In the genomic region with DNA sequence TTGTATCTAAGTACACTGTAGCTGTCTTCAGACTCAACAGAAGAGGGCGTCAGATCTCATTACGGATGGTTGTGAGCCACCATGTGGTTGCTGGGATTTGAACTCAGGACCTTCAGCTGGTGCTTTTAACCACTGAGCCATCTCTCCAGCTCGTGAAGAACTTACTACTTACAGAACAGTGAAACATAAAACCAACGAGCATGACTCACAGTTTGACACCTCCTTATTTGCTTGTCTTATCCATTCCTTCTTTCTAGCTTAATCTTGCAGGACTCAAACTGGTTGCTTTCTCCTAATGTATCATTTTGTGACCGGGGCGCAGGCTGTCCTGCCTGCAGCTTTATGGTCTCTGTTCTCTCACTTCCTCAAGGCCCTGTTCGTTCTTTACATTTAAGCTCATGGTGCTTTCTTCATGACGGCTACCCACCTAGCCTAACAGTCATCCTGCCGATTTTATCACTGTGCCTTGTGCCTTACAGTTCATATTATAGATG, we compare ENCODE assay signal across 1 mouse cellular context.
A peak's percentile ranks its signal among the peaks of the same experiment; 100 is the strongest.
TF ChIP-seq lines count a peak whose summit lies in the region.

No protein-coding gene starts in this region.

TF ChIP-seq in CH12.LX, 34 proteins besides CTCF, POLR2A, EP300 and RAD21 (continued from another document):
- TF ChIP-seq SMC3 (IDR thresholded peaks at IDR 0.05; ENCODE audit: low read depth, low read length), result peak; percentile 8; the same call in 1 of the 2 replicates
- TF ChIP-seq IRF4 (IDR thresholded peaks at IDR 0.05; ENCODE audit: low read depth, low read length), result no peak
- no peak for TF ChIP-seq ZKSCAN1 (IDR thresholded peaks at IDR 0.05; ENCODE audit: borderline replicate concordance, low read depth, low read length)
- TF ChIP-seq ELF1 (IDR thresholded peaks at IDR 0.05; ENCODE audit: low read depth, low read length), result no peak
- no peak for TF ChIP-seq MAZ (IDR thresholded peaks at IDR 0.05; ENCODE audit: low read depth, low read length)
- no peak for TF ChIP-seq GABPA (IDR thresholded peaks at IDR 0.05; ENCODE audit: insufficient replicate concordance, low read depth, low read length)
- TF ChIP-seq CHD1 (IDR thresholded peaks at IDR 0.05; ENCODE audit: low read depth, low read length), result no peak
- no peak for TF ChIP-seq ZC3H11A (IDR thresholded peaks at IDR 0.05; ENCODE audit: low read depth, low read length)
- TF ChIP-seq E2F4 (IDR thresholded peaks at IDR 0.05; ENCODE audit: insufficient replicate concordance, low read depth, low read length), result no peak
- TF ChIP-seq MYC (IDR thresholded peaks at IDR 0.05; ENCODE audit: low read depth, low read length), result peak; percentile 59
- no peak for TF ChIP-seq JUND (conservative IDR thresholded peaks at IDR 0.05; ENCODE audit: low read depth, low read length)
- no peak for TF ChIP-seq ETS1 (conservative IDR thresholded peaks at IDR 0.05; ENCODE audit: low read depth, low read length)
- no peak for TF ChIP-seq NELFE (IDR thresholded peaks at IDR 0.05; ENCODE audit: low read depth, low read length)
- TF ChIP-seq BHLHE40 (IDR thresholded peaks at IDR 0.05; ENCODE audit: low read depth, low read length), result no peak
- no peak for TF ChIP-seq UBTF (IDR thresholded peaks at IDR 0.05; ENCODE audit: low read depth, low read length)
- TF ChIP-seq NRF1 (IDR thresholded peaks at IDR 0.05; ENCODE audit: low read depth, low read length), result no peak
- TF ChIP-seq ZMIZ1 (IDR thresholded peaks at IDR 0.05; ENCODE audit: low read depth, low read length), result no peak
- TF ChIP-seq USF1 (IDR thresholded peaks at IDR 0.05; ENCODE audit: low read depth, low read length), result no peak
- TF ChIP-seq TBP (conservative IDR thresholded peaks at IDR 0.05; ENCODE audit: low read depth, low read length), result no peak
- no peak for TF ChIP-seq MEF2A (IDR thresholded peaks at IDR 0.05; ENCODE audit: borderline replicate concordance, low read depth, low read length)
TF ChIP-seq in CH12.LX: peak in this region for 4.
